Mouse (Mus musculus): ENCODE data around the gene Inka2. TPM values are rescaled to one million over a fixed set of nuclear protein-coding genes. Genes with fewer than 3 reads are reported as not detected.

The Inka2 gene
- polyA plus RNA-seq (2012; rRNA removed), result 3.6 and 7.4 TPM in 2 replicates

- DNase-seq (ENCODE audit: low read depth), result peak; percentile 96
- no peak for TF ChIP-seq POLR2A (IDR thresholded peaks at IDR 0.05; ENCODE audit: borderline replicate concordance, extremely low read depth, insufficient read depth, insufficient read length, poor library complexity, severe bottlenecking)
- no peak for TF ChIP-seq CTCF (IDR thresholded peaks at IDR 0.05; ENCODE audit: borderline replicate concordance, extremely low read depth, insufficient read depth, insufficient read length)
Measured at GRCm38 (mm10) chr3:105704031-105705008, at the start of gene Inka2. TSS of gene Inka2 (plus strand) at chr3:105704599.

- no peak for DNase-seq (ENCODE audit: low read depth)
- TF ChIP-seq CTCF (IDR thresholded peaks at IDR 0.05; ENCODE audit: borderline replicate concordance, extremely low read depth, insufficient read depth, insufficient read length) (no peak), POLR2A (IDR thresholded peaks at IDR 0.05; ENCODE audit: borderline replicate concordance, extremely low read depth, insufficient read depth, insufficient read length, poor library complexity, severe bottlenecking) (no peak)
Measured at GRCm38 (mm10) chr3:105655031-105655585, 49.3 kb upstream of the Inka2 start.

GRCm38 (mm10) chr3:105660530-105660929 is 43.9 kb upstream of the Inka2 start:
- no peak for TF ChIP-seq POLR2A (IDR thresholded peaks at IDR 0.05; ENCODE audit: borderline replicate concordance, extremely low read depth, insufficient read depth, insufficient read length, poor library complexity, severe bottlenecking)
- TF ChIP-seq CTCF (IDR thresholded peaks at IDR 0.05; ENCODE audit: borderline replicate concordance, extremely low read depth, insufficient read depth, insufficient read length), result no peak

GRCm38 (mm10) chr3:105663043-105663442 is 41.4 kb upstream of the Inka2 start:
- TF ChIP-seq POLR2A (IDR thresholded peaks at IDR 0.05; ENCODE audit: borderline replicate concordance, extremely low read depth, insufficient read depth, insufficient read length, poor library complexity, severe bottlenecking) (no peak), CTCF (IDR thresholded peaks at IDR 0.05; ENCODE audit: borderline replicate concordance, extremely low read depth, insufficient read depth, insufficient read length) (no peak)
- DNase-seq (ENCODE audit: low read depth), result peak; percentile 44

More at GRCm38 (mm10) chr3:105660530-105660929, 43.9 kb upstream of the Inka2 start:
- no peak for DNase-seq (ENCODE audit: low read depth)

- TF ChIP-seq POLR2A (IDR thresholded peaks at IDR 0.05; ENCODE audit: borderline replicate concordance, extremely low read depth, insufficient read depth, insufficient read length, poor library complexity, severe bottlenecking), result no peak
- no peak for TF ChIP-seq CTCF (IDR thresholded peaks at IDR 0.05; ENCODE audit: borderline replicate concordance, extremely low read depth, insufficient read depth, insufficient read length)
- no peak for DNase-seq (ENCODE audit: low read depth)
Measured at GRCm38 (mm10) chr3:105665105-105665765, 39.2 kb upstream of the Inka2 start.

GRCm38 (mm10) chr3:105666996-105667523 is 37.3 kb upstream of the Inka2 start:
- DNase-seq (ENCODE audit: low read depth), result no peak
- TF ChIP-seq POLR2A (IDR thresholded peaks at IDR 0.05; ENCODE audit: borderline replicate concordance, extremely low read depth, insufficient read depth, insufficient read length, poor library complexity, severe bottlenecking) (no peak), CTCF (IDR thresholded peaks at IDR 0.05; ENCODE audit: borderline replicate concordance, extremely low read depth, insufficient read depth, insufficient read length) (0 out of 2 replicates have a peak, but pooled peaks have one; percentile 1)

GRCm38 (mm10) chr3:105668161-105668560 is 36.2 kb upstream of the Inka2 start:
- no peak for TF ChIP-seq CTCF (IDR thresholded peaks at IDR 0.05; ENCODE audit: borderline replicate concordance, extremely low read depth, insufficient read depth, insufficient read length)
- no peak for TF ChIP-seq POLR2A (IDR thresholded peaks at IDR 0.05; ENCODE audit: borderline replicate concordance, extremely low read depth, insufficient read depth, insufficient read length, poor library complexity, severe bottlenecking)
- no peak for DNase-seq (ENCODE audit: low read depth)

GRCm38 (mm10) chr3:105669776-105670175 is 34.6 kb upstream of the Inka2 start:
- no peak for TF ChIP-seq POLR2A (IDR thresholded peaks at IDR 0.05; ENCODE audit: borderline replicate concordance, extremely low read depth, insufficient read depth, insufficient read length, poor library complexity, severe bottlenecking)
- no peak for TF ChIP-seq CTCF (IDR thresholded peaks at IDR 0.05; ENCODE audit: borderline replicate concordance, extremely low read depth, insufficient read depth, insufficient read length)
- DNase-seq (ENCODE audit: low read depth), result no peak

- DNase-seq (ENCODE audit: low read depth), result no peak
- no peak for TF ChIP-seq CTCF (IDR thresholded peaks at IDR 0.05; ENCODE audit: borderline replicate concordance, extremely low read depth, insufficient read depth, insufficient read length)
Measured at GRCm38 (mm10) chr3:105670801-105671200, 33.6 kb upstream of the Inka2 start.

GRCm38 (mm10) chr3:105674595-105675218 is 29.7 kb upstream of the Inka2 start:
- TF ChIP-seq POLR2A (IDR thresholded peaks at IDR 0.05; ENCODE audit: borderline replicate concordance, extremely low read depth, insufficient read depth, insufficient read length, poor library complexity, severe bottlenecking) (no peak), CTCF (IDR thresholded peaks at IDR 0.05; ENCODE audit: borderline replicate concordance, extremely low read depth, insufficient read depth, insufficient read length) (peak; percentile 78; the same call in 1 of the 2 replicates)

More at GRCm38 (mm10) chr3:105674595-105675218, 29.7 kb upstream of the Inka2 start:
- DNase-seq (ENCODE audit: low read depth), result peak; percentile 96

All from brain, embryonic 14.5 days (tissue).